Mouse (Mus musculus) liver, postnatal 0 days (tissue): ENCODE results near the gene Samd8. TPM values are rescaled to one million over a fixed set of nuclear protein-coding genes. Genes with fewer than 3 reads are reported as not detected.

ENCODE experiments used
- ATAC-seq: fragments of 200-750 bp; cut with Nextera tagmentation; 2 replicates; pipeline ENCODE4 v1.8.0; 2017; ENCODE audit warnings: mild to moderate bottlenecking, moderate library complexity
- DNase-seq: peaks from one replicate; pipeline ENCODE4 v3.0.0-alpha.2; 2016
- H3K27ac ChIP-seq: fragments of 300-500 bp; sonication (generic); 2 replicates; pipeline ENCODE4 v1.5.1; 2014; ENCODE audit warnings: antibody characterized with exemption, moderate library complexity, mild to moderate bottlenecking, low read depth
- H3K27me3 ChIP-seq: fragments of 300-500 bp; sonication (generic); 2 replicates; pipeline ENCODE4 v1.6.1; 2014; ENCODE audit warnings: low read length, control low read depth, mixed read lengths; ENCODE audit not compliant: insufficient read depth
- H3K36me3 ChIP-seq: fragments of 300-500 bp; sonication (generic); replicated peaks from 2 replicates; pipeline ENCODE4 v1.6.1; 2014; ENCODE audit warnings: mild to moderate bottlenecking, control low read depth, low read length, moderate library complexity, mixed read lengths; ENCODE audit not compliant: insufficient read depth
- H3K4me1 ChIP-seq: fragments of 300-500 bp; sonication (generic); 2 replicates; pipeline ENCODE4 v1.6.1; 2014; ENCODE audit warnings: antibody characterized with exemption, mild to moderate bottlenecking, control low read depth; ENCODE audit not compliant: insufficient read depth
- H3K4me2 ChIP-seq: fragments of 300-500 bp; sonication (generic); 2 replicates; pipeline ENCODE4 v1.6.1; 2014; ENCODE audit warnings: low read depth, mild to moderate bottlenecking, low read length, moderate library complexity, mixed read lengths
- H3K4me3 ChIP-seq: fragments of 300-500 bp; sonication (generic); 2 replicates; pipeline ENCODE4 v1.5.1; 2014; ENCODE audit warnings: low read depth, low read length
- H3K9ac ChIP-seq: fragments of 300-500 bp; sonication (generic); replicated peaks from 2 replicates; pipeline ENCODE4 v1.6.1; 2014; ENCODE audit warnings: mild to moderate bottlenecking, moderate library complexity
- H3K9me3 ChIP-seq: fragments of 300-500 bp; sonication (generic); 2 replicates; pipeline ENCODE4 v1.6.1; 2016; ENCODE audit warnings: mild to moderate bottlenecking, control low read depth, low read length, mixed read lengths
- CTCF ChIP-seq: sonication (generic); IDR thresholded peaks from 2 replicates; pipeline ENCODE4 v1.5.1; 2016; ENCODE audit warnings: antibody characterized with exemption, low read depth
- EP300 ChIP-seq: IDR thresholded peaks from 2 replicates; pipeline ENCODE4 v1.6.1; 2016; ENCODE audit warnings: antibody characterized with exemption, low read depth, mild to moderate bottlenecking
- WGBS: fragments of 180-500 bp; shearing (Covaris S2); extraction: QIAGEN DNeasy Blood & Tissue Kit; methylation state at CpG from one replicate; pipeline ENCODE4 v1.1.7; 2014; ENCODE audit not compliant: insufficient replicate concordance; 5-methylcytosine and 5-hydroxymethylcytosine counted together
- polyA plus RNA-seq: library from polyadenylated mRNA; unstranded; fragments of >200 nt; fragmentation: Nextera tagmentation; extraction: Ambion mirVana; gene quantifications from 2 replicates; pipeline ENCODE4 v1.2.1, GENCODE M21; 2015

The Samd8 gene
- polyA plus RNA-seq, 1 experiment from 2014 or later, result 4.1 TPM

DNA sequence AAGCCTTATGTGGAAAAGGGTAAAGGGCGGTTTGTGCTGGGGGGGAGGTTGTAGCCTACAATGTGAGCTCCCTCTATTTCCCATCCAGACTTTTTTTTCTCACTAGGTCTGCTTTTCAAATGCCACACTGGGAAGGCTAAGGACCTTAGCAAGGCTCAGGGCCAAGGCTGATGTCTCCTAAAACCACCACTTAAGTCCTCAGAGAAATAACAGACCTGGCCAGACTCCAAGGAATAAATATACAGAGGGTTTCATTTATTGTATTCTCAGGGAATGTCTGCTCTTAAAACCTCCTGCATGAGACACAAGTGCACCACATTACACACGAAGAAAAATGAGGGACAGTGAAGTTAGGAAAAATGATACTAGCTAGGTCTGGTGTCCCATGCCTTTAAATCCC lies 39.1 kb upstream of the Samd8 start:
- no peak overlapping the region for H3K4me2 ChIP-seq
- H3K36me3 ChIP-seq, result no peaks in the 10 kb centered on the region
- DNase-seq, result no peak
- H3K9me3 ChIP-seq, result no peaks in the 10 kb centered on the region
- WGBS, result 68% methylated on average over 2 of the region's 2 CpGs
- no peak overlapping the region for H3K9ac ChIP-seq
- TF ChIP-seq CTCF, result no peak
- TF ChIP-seq EP300, result no peak
- no peak for ATAC-seq
- no peaks in the 10 kb centered on the region for H3K27me3 ChIP-seq
- H3K27ac ChIP-seq, result no peak overlapping the region
- peaks cover 4% of the 10 kb centered on the region for H3K4me1 ChIP-seq
- no peak overlapping the region for H3K4me3 ChIP-seq

DNA sequence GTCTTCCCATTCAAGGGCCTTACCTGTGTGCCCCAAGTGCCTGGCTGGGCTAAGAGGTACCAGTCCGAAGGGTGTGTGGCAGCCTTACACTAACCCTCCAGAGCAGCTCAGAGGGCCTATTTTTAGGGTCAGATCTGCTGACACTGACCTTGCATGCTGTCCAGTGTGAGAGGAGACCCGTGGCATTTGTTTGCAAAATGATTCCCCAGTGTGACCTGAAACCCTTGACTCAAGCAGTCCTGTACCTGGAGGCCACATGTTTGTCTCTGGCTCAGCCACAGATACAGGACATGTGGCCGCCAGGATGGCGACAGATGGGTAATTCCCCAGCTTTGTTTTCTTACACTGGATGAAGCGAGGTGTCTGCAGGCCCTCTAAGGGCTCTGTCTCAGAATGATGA lies 35.8 kb upstream of the Samd8 start, which contains the start of gene Dupd1:
Gene Dupd1, minus strand, starts transcription at position 91 of the 400 bp plus-strand sequence.
- 60% methylated on average over 5 of the region's 5 CpGs for WGBS
- no peak for TF ChIP-seq EP300
- TF ChIP-seq CTCF, result no peak
- Histone ChIP-seq H3K9me3 (no peaks in the 10 kb centered on the region), H3K27me3 (no peaks in the 10 kb centered on the region), H3K27ac (no peak within 1 kb of the TSS), H3K4me2 (no peak within 1 kb of the TSS), H3K36me3 (no peaks in the 10 kb centered on the region), H3K4me3 (no peak within 1 kb of the TSS), H3K9ac (no peak within 1 kb of the TSS), H3K4me1 (no peaks in the 10 kb centered on the region)
- DNase-seq, result no peak
- no peak for ATAC-seq

DNA sequence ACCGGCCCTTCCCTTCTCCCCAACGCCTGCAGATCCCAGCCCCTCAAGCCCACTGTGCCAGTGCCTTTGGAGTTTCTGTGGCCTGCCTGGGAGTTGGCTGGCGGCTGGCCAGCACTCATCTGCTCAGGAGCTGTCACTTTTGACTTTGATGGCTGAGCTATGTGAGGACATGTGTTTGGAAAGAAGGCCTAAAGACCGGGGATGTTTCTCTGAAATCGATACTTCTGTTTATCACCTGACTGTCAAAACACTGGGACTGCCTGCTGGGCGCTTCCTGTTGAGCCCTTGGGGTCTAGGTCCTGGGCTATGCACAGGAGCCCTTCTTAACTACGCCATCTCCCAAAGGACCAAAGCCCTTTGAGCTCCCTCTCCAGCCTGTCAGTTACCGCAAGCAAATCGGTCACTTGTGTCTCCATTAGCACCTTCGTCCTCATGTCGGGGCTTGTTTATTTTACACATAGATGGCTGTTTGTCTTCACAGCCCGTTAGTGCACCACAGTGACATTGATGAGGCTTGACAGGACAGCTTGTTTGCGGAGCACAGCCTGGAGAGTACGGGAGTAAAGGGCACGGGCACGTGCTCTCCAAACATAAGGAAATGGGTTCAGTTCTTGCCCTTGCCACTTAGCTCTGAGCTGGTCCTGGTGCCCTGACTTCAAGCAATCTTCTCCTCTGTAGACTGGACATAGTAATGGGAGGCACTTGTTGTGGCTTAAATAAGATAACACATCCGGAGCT lies 30.5 kb upstream of the Samd8 start:
- DNase-seq (peak; percentile 57), ATAC-seq (peak; percentile 85)
- 42% methylated on average over 17 of the region's 17 CpGs for WGBS
- no peak overlapping the region for H3K27ac ChIP-seq
- 0 out of 2 replicates have a peak, but pooled peaks cover 5% of the 10 kb centered on the region for H3K4me1 ChIP-seq
- no peak overlapping the region for H3K4me2 ChIP-seq
- H3K27me3 ChIP-seq, result no peaks in the 10 kb centered on the region
- H3K9ac ChIP-seq, result no peak overlapping the region
- no peaks in the 10 kb centered on the region for H3K9me3 ChIP-seq
- TF ChIP-seq CTCF (no peak), EP300 (no peak)
- no peaks in the 10 kb centered on the region for H3K36me3 ChIP-seq
- no peak overlapping the region for H3K4me3 ChIP-seq

DNA sequence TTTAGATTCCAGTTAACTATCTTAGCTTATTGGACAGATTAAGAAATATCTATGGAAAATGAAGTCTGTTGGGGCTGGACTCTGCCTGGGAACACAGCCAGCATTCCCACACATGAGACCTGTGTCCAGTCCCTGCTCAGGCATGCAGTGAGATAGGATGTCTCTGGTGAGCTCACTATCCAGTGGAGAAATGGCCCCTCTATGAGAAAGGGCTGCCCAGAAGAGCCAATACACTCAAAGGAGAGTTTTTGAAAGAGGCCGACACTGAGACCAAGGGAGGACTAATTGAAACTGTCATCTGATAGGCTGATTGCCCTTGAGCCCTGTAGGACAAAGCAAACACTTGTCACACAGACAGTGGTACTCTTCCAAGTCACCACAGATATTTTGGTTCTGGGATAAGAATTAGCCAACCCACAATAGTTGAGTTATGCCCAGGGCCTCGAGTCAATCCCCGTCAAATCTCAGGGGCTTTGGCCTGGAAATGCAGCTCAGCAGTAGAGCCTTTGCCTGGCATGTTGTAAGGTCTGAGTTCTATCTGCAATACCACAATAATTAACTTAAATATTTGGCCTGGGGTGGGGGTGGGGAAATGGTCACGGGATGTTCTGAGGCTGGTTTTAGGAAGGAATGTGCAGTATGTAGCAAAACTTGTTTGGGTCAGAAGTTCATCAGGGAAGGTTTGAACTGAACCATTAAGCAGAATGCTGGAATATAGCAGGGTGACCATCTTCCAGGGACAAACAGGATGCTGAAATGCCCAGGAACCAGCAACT lies 29.7 kb upstream of the Samd8 start:
- ATAC-seq, result 0 out of 2 replicates have a peak, but pooled peaks have one; percentile 12
- no peak overlapping the region for H3K27ac ChIP-seq
- TF ChIP-seq EP300 (no peak), CTCF (no peak)
- no peaks in the 10 kb centered on the region for H3K9me3 ChIP-seq
- 0 out of 2 replicates have a peak, but pooled peaks cover 5% of the 10 kb centered on the region for H3K4me1 ChIP-seq
- WGBS, result 64% methylated on average over 4 of the region's 4 CpGs
- no peaks in the 10 kb centered on the region for H3K27me3 ChIP-seq
- H3K36me3 ChIP-seq, result no peaks in the 10 kb centered on the region
- H3K4me2 ChIP-seq, result no peak overlapping the region
- H3K4me3 ChIP-seq, result no peak overlapping the region
- no peak overlapping the region for H3K9ac ChIP-seq
- no peak for DNase-seq

DNA sequence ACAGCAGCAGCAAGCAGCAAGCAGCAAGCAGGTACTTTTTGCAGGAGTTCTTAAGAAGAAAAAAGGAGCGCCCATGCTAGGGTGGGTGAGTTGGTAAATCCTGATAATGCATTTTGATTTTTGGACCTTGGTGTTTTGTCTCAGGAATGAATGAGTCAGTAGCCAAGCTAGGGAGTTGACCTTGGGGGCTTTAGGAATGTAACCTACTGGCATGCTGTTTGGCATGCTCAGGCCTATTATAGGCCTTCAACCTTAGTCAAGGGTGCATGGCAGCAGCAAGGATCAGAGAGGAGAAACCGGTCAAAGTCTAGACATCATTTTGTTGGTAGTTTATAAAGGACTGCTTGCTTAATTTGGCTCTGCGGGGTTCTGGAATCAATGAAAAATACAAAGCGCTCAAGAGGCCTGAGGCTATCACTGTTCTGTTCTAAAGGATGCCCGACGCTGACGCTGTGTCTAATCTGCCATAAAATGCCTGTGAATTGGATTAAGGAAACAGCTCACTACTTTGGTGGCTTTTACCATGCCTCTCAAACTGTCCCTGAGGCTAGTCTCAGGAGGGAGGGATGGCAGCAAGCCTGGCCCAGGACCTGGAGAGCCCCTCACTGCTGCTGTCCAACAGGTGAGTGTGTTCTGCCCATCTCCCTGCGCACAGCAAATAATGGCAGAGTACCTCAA lies 28.2 kb upstream of the Samd8 start:
- TF ChIP-seq EP300 (no peak), CTCF (no peak)
- DNase-seq (no peak), ATAC-seq (no peak)
- H3K4me3 ChIP-seq, result no peak overlapping the region
- H3K27me3 ChIP-seq, result no peaks in the 10 kb centered on the region
- H3K27ac ChIP-seq, result no peak overlapping the region
- H3K4me1 ChIP-seq, result 0 out of 2 replicates have a peak, but pooled peaks cover 5% of the 10 kb centered on the region
- no peak overlapping the region for H3K4me2 ChIP-seq
- no peak overlapping the region for H3K9ac ChIP-seq
- no peaks in the 10 kb centered on the region for H3K9me3 ChIP-seq
- no peaks in the 10 kb centered on the region for H3K36me3 ChIP-seq
- 83% methylated on average over 8 of the region's 8 CpGs for WGBS
